Mouse (Mus musculus) midbrain, embryonic 15.5 days (tissue): ENCODE measurements around the gene Anapc7. TPM values are rescaled to one million over a fixed set of nuclear protein-coding genes. Genes with fewer than 3 reads are reported as not detected.
"Not testable (repeated sequence)": the region's sequence is repeated elsewhere in the genome, so short reads cannot be mapped to it uniquely, and the experiment has no call there.

Experiments used
- ATAC-seq: fragments of 200-750 bp; cut with Nextera tagmentation; replicated peaks from 2 replicates; pipeline ENCODE4 v1.8.0; 2017; ENCODE audit warnings: moderate TSS enrichment
- H3K27ac ChIP-seq: fragments of 300-500 bp; sonication (generic); 2 replicates; pipeline ENCODE4 v1.5.1; 2015; ENCODE audit warnings: mild to moderate bottlenecking, inconsistent platforms
- H3K27me3 ChIP-seq: fragments of 300-500 bp; sonication (generic); replicated peaks from 2 replicates; pipeline ENCODE4 v1.6.1; 2015; ENCODE audit warnings: inconsistent platforms
- H3K36me3 ChIP-seq: fragments of 300-500 bp; sonication (generic); replicated peaks from 2 replicates; pipeline ENCODE4 v1.6.1; 2015; ENCODE audit warnings: inconsistent platforms
- H3K4me1 ChIP-seq: fragments of 300-500 bp; sonication (generic); 2 replicates; pipeline ENCODE4 v1.6.1; 2015; ENCODE audit warnings: inconsistent platforms
- H3K4me2 ChIP-seq: fragments of 300-500 bp; sonication (generic); 2 replicates; pipeline ENCODE4 v1.6.1; 2015; ENCODE audit warnings: inconsistent platforms, mild to moderate bottlenecking, moderate library complexity
- H3K4me3 ChIP-seq: fragments of 300-500 bp; sonication (generic); 2 replicates; pipeline ENCODE4 v1.5.1; 2015; ENCODE audit warnings: mild to moderate bottlenecking, inconsistent platforms
- H3K9ac ChIP-seq: fragments of 300-500 bp; sonication (generic); 2 replicates; pipeline ENCODE4 v1.6.1; 2015; ENCODE audit warnings: mild to moderate bottlenecking, inconsistent platforms
- H3K9me3 ChIP-seq: fragments of 300-500 bp; sonication (generic); 2 replicates; pipeline ENCODE4 v1.6.1; 2016; ENCODE audit warnings: inconsistent platforms
- WGBS: fragments of 180-500 bp; shearing (Covaris S2); methylation state at CpG from one replicate; pipeline ENCODE4 v1.1.7; 2015; ENCODE audit warnings: mixed read lengths; 5-methylcytosine and 5-hydroxymethylcytosine counted together
- polyA plus RNA-seq: library from polyadenylated mRNA; unstranded; fragments of >200 nt; fragmentation: Nextera tagmentation; extraction: Ambion mirVana; gene quantifications from 2 replicates; pipeline ENCODE4 v1.2.1, GENCODE M21; 2015

The Anapc7 gene
- polyA plus RNA-seq, 1 experiment from 2014 or later = 54.5 TPM

DNA sequence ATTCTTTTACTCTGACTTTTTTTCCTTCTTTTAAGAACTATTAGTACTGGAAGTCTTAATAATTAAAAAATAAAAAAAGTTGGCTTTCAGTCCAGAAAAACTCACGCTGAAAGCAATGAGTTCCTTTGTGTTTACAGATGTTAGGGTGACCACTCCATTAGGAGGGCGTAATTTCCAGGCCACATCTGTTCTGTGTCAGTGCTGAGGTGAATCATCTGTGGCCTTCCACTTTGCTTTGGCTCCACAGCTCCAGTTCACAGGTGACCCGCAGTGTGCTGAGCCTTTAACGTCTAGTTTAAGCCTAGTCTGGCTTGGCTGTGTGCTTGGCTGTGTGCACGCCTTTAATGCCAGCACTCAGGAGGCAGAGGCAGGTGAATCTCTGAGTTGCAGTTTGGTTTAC is 9.6 kb upstream of the Anapc7 start:
- no peaks in the 10 kb centered on the region for H3K9me3 ChIP-seq
- no peak for ATAC-seq
- H3K27ac ChIP-seq = no peak overlapping the region
- H3K9ac ChIP-seq = no peak overlapping the region
- WGBS = 85% methylated on average over 5 of the region's 5 CpGs
- H3K36me3 ChIP-seq = peaks cover 6% of the 10 kb centered on the region; the same call in 1 of the 2 replicates
- no peak overlapping the region for H3K4me2 ChIP-seq
- no peaks in the 10 kb centered on the region for H3K27me3 ChIP-seq
- H3K4me1 ChIP-seq = no peaks in the 10 kb centered on the region
- no peak overlapping the region for H3K4me3 ChIP-seq

DNA sequence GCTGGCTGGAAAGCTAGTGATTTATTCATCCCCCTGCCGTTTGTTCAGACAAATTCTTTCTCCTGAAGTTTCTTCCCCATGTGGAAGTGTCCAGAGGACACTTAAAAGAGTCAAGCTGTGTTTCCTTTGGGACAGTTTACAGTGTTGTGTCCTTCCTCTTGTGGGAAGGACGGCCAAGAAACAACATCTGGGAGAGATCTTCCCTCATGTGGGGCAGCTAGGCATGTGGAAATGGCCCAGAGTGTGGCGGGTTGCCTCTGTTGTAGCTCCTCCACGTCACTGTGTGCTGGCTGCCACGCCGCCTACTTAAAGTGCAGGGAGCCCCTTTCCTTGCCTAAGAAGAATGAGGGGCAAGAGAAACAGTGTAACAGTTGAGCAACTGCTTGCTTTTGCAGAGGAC is 8.7 kb upstream of the Anapc7 start:
- no peak for ATAC-seq
- no peak overlapping the region for H3K4me2 ChIP-seq
- H3K27me3 ChIP-seq = no peaks in the 10 kb centered on the region
- WGBS = 65% methylated on average over 6 of the region's 6 CpGs
- no peak overlapping the region for H3K4me3 ChIP-seq
- H3K4me1 ChIP-seq = no peaks in the 10 kb centered on the region
- H3K9me3 ChIP-seq = no peaks in the 10 kb centered on the region
- no peaks in the 10 kb centered on the region for H3K36me3 ChIP-seq
- H3K9ac ChIP-seq = no peak overlapping the region
- no peak overlapping the region for H3K27ac ChIP-seq

DNA sequence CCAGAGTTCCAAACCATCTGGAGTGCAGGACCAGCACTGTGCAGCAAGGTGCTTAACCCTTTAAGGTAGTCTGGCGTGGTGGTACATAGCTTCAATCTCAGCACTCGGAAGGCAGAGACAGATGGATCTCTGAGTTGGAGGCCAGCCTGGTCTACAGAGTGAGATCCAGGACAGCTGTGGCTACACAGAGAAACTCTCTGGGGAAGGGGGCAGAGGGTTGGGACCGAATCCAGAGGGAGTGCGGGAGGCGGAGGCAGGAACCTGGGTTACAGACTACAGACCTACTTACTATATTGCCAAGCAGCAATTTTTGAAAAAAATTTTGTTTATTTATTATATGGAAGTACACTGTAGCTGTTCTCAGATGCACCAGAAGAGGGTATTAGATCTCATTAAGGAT is 7.1 kb upstream of the Anapc7 start:
- no peaks in the 10 kb centered on the region for H3K4me1 ChIP-seq
- H3K36me3 ChIP-seq = no peaks in the 10 kb centered on the region
- no peaks in the 10 kb centered on the region for H3K9me3 ChIP-seq
- no peak overlapping the region for H3K4me2 ChIP-seq
- WGBS = 90% methylated on average over 5 of the region's 5 CpGs
- no peaks in the 10 kb centered on the region for H3K27me3 ChIP-seq
- no peak for ATAC-seq
- no peak overlapping the region for H3K4me3 ChIP-seq
- H3K9ac ChIP-seq = no peak overlapping the region
- H3K27ac ChIP-seq = no peak overlapping the region

DNA sequence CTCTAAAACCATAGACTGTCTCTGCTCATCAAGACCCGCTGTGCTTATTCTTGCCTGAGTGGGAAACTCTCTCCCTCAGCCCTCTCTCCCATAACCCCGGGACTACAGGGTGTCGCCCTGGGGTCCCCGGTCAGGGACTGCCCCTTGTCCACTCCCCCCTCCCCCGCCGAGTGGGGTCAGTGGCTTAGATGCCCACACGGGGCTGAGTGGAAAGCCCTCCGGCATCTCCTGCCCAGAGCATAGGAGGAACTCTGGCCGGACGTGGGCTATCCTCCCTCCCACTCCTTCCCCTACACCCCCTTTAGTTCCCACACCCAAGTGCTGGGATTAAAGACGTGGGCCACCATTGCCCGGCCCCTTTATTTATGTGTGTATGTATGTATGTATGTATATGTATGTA is 6.0 kb upstream of the Anapc7 start:
- no peak for ATAC-seq
- Histone ChIP-seq H3K27ac (no peak overlapping the region), H3K27me3 (no peaks in the 10 kb centered on the region), H3K9ac (no peak overlapping the region), H3K4me1 (no peaks in the 10 kb centered on the region), H3K36me3 (no peaks in the 10 kb centered on the region), H3K9me3 (no peaks in the 10 kb centered on the region), H3K4me3 (no peak overlapping the region), H3K4me2 (no peak overlapping the region)
- WGBS = 88% methylated on average over 12 of the region's 12 CpGs

DNA sequence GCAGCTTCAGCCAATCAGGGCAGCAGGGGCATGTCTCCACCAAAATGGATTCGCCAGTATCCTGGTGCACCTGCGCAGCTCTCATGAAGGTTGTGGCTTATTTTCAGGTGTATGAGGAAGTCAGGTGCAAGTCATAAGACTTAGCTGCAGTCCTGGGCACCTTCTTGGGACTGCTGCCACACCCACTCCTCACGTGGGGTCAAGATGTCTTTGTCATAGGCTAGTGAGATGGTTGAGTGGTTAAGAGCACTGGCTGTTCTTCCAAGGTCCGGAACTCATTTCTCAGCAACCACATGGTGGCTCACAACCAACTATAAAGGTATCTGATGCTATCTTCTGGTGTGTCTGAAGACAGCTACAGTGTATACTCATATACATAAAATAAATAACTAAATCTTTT is 817 bp upstream of the Anapc7 start:
- WGBS = 66% methylated on average over 4 of the region's 4 CpGs
- H3K4me3 ChIP-seq = not testable (repeated sequence)

DNA sequence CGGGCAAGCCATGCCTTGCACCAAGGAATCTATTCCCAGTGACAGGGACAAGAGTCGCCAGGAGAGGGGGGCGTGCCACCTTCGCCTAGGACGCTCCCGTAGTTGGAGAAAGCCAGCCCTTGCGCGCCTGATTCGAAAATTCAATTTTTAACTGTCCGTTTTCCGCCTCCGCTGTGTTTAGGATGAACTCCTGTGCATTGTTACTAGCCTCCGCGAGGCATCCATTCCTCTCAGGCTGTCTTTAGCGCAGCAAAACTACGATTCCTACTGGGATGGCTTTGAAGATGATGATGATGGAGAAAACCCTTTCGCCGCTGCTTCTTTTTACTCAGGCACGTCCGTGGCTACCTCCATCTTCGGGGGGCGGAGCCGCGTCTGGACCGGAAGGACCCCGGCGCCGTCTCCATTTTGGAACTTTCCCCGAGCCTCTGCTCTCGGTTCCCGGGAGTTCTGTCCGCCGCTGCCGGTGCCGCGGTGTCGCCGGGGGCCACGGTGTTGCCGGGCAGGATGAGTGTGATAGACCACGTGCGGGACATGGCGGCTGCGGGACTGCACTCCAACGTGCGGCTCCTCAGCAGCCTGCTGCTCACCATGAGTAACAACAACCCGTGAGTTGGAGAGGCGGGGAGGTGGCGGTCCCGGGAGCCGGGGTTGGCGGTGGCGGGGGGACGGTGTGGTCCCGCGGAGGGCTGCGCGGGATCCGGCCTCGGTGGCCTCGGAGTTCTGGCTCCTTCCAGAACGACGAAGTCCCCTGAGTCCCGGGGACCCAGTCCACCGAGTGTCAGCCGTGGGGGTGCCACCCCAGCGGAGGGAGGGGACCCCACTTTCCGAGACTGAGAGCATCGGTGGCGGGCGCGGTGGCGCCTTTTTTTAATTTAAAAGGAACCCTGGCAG is 825 bp downstream of the Anapc7 start:
- WGBS = under 1% methylated on average over 73 of the region's 73 CpGs
- peak overlapping the region; percentile 79 for H3K9ac ChIP-seq
- H3K27ac ChIP-seq = peak overlapping the region; percentile 97
- H3K9me3 ChIP-seq = no peaks in the 10 kb centered on the region
- peak; percentile 92 for ATAC-seq
- H3K27me3 ChIP-seq = no peaks in the 10 kb centered on the region
- peak overlapping the region; percentile 84 for H3K4me2 ChIP-seq
- no peaks in the 10 kb centered on the region for H3K36me3 ChIP-seq
- peaks cover 21% of the 10 kb centered on the region for H3K4me1 ChIP-seq
- H3K4me3 ChIP-seq = peak overlapping the region; percentile 86

More for the DNA sequence above, 817 bp upstream of the Anapc7 start:
- not testable (repeated sequence) for H3K9me3 ChIP-seq, ATAC-seq, H3K27me3 ChIP-seq, H3K27ac ChIP-seq, H3K36me3 ChIP-seq, H3K9ac ChIP-seq, H3K4me2 ChIP-seq
- peaks cover 21% of the 10 kb centered on the region for H3K4me1 ChIP-seq

DNA sequence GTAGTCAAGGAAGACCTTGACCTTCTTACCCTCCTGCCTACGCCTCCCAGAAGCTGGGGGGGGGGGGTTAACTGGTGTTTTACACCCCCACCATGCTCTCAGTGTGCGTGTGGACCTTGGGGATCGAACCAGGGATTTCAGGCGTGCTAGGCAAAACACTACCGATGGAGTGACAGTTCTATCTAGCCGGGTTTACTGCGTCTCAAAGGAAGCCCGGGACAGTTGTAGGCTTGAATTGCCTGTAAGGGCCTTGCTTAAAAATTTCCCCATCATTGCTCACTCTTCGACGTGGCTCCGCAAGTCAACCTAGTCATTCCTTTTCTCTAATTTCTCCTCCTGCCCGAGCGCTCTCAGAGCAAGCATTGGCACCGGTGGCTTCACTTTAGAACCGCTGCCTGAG is 1.6 kb downstream of the Anapc7 start:
- H3K27me3 ChIP-seq = no peaks in the 10 kb centered on the region
- H3K27ac ChIP-seq = no peak overlapping the region; the same call in 1 of the 2 replicates
- no peaks in the 10 kb centered on the region for H3K9me3 ChIP-seq
- no peak for ATAC-seq
- WGBS = 33% methylated on average over 15 of the region's 15 CpGs
- H3K36me3 ChIP-seq = peaks cover under 1% of the 10 kb centered on the region; the same call in 1 of the 2 replicates
- peaks cover 21% of the 10 kb centered on the region for H3K4me1 ChIP-seq
- peak overlapping the region; percentile 79 for H3K9ac ChIP-seq
- peak overlapping the region; percentile 84 for H3K4me2 ChIP-seq
- peak overlapping the region; percentile 86 for H3K4me3 ChIP-seq

DNA sequence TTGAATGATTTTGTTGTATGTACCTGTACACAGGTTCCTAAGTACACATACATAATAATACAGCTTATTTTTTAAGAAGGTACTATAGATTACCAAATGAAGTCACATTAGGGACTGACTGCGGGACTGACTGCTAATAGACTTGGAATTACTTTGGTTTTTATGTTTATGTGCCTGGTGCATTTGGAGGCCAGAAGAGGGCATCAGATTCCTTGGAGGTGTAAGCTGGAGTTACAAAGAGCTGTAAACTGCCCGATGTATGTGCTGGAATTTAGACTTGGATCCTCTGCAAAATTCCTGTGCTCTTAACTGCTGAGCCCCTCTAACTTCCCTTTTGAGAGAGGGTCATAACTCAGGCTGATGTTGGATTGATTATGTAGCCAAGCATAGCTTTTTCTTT is 4.1 kb downstream of the Anapc7 start:
- WGBS = 85% methylated on average over 2 of the region's 2 CpGs
- ATAC-seq = no peak
- Histone ChIP-seq H3K4me1 (peaks cover 21% of the 10 kb centered on the region), H3K27me3 (no peaks in the 10 kb centered on the region), H3K9ac (no peak overlapping the region), H3K4me2 (no peak overlapping the region), H3K4me3 (no peak overlapping the region), H3K27ac (no peak overlapping the region), H3K9me3 (no peaks in the 10 kb centered on the region), H3K36me3 (peaks cover 15% of the 10 kb centered on the region)

DNA sequence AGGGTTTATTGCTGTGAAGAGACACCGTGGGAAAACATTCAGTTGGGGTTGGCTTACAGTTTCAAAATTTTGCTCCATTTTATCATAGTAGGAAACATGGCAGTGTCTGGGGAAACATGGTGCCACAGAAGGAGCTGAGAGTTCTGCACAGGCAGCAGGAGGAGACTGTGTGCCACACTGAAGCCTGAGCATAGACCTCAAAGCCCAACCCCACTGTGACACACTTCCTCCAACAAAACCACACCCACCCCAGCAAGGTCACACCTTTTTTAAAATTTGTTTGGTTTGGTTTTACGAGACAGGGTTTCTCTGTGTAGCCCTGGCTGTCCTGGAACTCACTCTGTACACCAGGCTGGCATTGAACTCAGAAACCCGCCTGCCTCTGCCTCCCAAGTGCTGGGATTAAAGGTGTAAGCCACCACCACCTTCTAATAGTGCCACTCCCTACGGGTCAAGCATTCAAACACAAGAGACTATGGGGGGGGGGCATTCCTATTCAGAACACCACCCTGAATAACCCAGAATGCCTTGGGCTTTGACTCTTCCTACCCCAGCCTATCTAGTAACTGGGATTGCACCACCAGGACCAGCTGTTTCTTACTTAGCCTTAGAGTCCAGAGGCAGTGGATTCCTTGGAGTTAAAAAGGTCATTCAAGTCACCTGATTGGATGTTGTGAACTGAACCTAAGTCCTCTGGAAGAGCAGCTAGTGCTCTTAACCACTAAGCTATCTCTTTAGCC is 8.7 kb downstream of the Anapc7 start:
- H3K4me2 ChIP-seq = no peak overlapping the region
- no peak overlapping the region for H3K27ac ChIP-seq
- ATAC-seq = no peak
- H3K36me3 ChIP-seq = peaks cover 51% of the 10 kb centered on the region
- H3K9me3 ChIP-seq = no peaks in the 10 kb centered on the region
- H3K4me1 ChIP-seq = no peaks in the 10 kb centered on the region
- H3K4me3 ChIP-seq = no peak overlapping the region
- H3K27me3 ChIP-seq = no peaks in the 10 kb centered on the region
- H3K9ac ChIP-seq = no peak overlapping the region
- 92% methylated on average over 4 of the region's 4 CpGs for WGBS

DNA sequence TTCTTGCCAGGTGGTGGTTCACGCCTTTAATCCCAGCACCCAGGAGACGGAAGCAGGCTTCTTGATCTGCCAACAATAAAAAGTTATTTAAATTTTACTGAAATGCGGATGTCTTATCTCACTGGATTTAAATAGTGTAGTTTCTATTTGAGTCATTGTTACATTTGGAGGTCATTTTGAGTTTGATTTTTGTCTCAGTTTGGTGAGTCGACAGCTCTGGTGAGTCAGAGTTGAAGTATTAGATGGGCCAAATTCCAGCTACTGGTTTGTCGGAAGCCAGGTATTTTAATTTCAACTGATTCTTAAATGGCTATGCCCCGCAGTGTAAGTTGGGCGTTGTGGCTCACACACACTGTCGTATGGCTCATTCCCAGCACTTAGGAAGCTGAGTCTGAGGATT is 9.7 kb downstream of the Anapc7 start:
- Histone ChIP-seq H3K27ac (no peak overlapping the region), H3K4me1 (no peaks in the 10 kb centered on the region), H3K36me3 (peaks cover 55% of the 10 kb centered on the region), H3K9ac (no peak overlapping the region), H3K9me3 (no peaks in the 10 kb centered on the region), H3K27me3 (no peaks in the 10 kb centered on the region), H3K4me3 (no peak overlapping the region), H3K4me2 (no peak overlapping the region)
- 95% methylated on average over 8 of the region's 8 CpGs for WGBS
- no peak for ATAC-seq

DNA sequence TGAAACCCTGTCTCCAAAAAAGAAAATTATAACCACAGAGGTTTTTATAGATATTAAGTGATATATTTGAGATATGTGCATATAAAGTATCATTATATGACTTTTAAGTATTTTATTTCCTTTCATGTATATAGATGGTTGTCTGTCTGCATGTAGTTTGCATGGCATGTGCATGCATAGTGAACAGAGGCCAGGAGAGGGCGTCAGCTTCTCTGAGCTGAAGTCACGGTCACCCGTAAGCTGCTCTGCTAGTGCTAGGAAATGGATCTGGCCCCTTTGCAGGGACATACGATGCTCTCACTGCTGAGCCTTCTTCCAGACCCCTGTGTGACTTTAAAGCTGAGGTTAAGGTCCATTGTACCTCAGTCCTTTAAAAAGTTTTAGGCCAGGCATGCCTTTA is 13.0 kb downstream of the Anapc7 start:
- no peak overlapping the region for H3K4me2 ChIP-seq
- no peak overlapping the region for H3K27ac ChIP-seq
- no peak overlapping the region for H3K4me3 ChIP-seq
- WGBS = 82% methylated on average over 4 of the region's 4 CpGs
- no peak for ATAC-seq
- H3K9ac ChIP-seq = no peak overlapping the region
- peaks cover 73% of the 10 kb centered on the region for H3K36me3 ChIP-seq
- no peaks in the 10 kb centered on the region for H3K4me1 ChIP-seq
- no peaks in the 10 kb centered on the region for H3K27me3 ChIP-seq
- no peaks in the 10 kb centered on the region for H3K9me3 ChIP-seq

DNA sequence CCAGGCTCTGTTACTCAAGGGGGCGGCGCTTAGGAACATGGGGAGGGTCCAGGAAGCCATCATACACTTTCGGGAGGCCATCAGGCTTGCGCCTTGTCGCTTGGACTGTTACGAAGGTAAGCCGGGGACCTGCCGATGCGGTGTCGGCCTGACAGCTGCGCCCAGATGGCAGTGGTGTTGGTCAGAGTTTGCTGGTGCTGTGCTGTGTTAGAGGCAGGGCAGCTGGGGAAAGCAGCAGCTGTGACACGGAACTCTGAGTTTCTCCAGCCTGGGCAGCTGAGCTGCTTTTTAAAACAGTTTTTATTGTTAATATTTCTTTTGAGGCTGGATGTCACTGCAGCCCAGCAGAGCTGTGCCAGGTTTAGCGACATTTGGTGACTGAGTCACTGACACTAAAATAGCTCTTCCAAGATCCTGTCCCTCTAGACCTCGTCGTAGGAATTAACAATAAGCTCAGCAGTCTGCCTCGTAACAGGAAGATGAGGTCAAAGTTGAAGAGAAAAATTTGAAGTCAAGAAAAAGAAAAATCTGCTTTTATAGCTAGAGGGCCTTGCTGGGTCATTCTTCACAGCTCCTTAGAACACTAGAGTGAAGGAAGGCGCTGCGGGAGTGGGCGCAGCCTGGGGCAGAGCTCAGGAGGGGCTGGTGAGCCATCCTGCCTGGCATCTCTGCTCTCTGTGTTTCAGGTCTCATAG is 18.1 kb downstream of the Anapc7 start:
- ATAC-seq = no peak
- peaks cover 81% of the 10 kb centered on the region for H3K36me3 ChIP-seq
- H3K9me3 ChIP-seq = no peaks in the 10 kb centered on the region
- H3K27me3 ChIP-seq = no peaks in the 10 kb centered on the region
- WGBS = 92% methylated on average over 19 of the region's 19 CpGs
- 0 out of 2 replicates have a peak overlapping the region, but pooled peaks have one; percentile 29 for H3K27ac ChIP-seq
- no peak overlapping the region for H3K9ac ChIP-seq
- no peak overlapping the region for H3K4me2 ChIP-seq
- no peaks in the 10 kb centered on the region for H3K4me1 ChIP-seq
- no peak overlapping the region for H3K4me3 ChIP-seq
